Mouse (Mus musculus) Patski (cell line): ENCODE results near the gene 6430548M08Rik. TPM values are rescaled to one million over a fixed set of nuclear protein-coding genes. Genes with fewer than 3 reads are reported as not detected.

Experiments
- ATAC-seq: fragments of 100-300 bp; one replicate; pipeline ENCODE4 v1.8.0; 2021
- CTCF ChIA-PET: fragments of 350-600 bp; sonication (Branson Sonifier 250); formaldehyde crosslinking; loops from one replicate; lab custom pipeline; 2022; ENCODE audit warnings: inconsistent platforms; lab: Charles Lee
- POLR2A ChIA-PET: fragments of 350-600 bp; sonication (Branson Sonifier 250); formaldehyde crosslinking; loops from one replicate; lab custom pipeline; 2022; ENCODE audit warnings: antibody characterized with exemption, inconsistent platforms; lab: Charles Lee
- DNase-seq: peaks from one replicate; pipeline ENCODE4 v3.0.0-alpha.2; 2011; ENCODE audit warnings: low read depth, low spot score
- H3K27me3 ChIP-seq: fragments of 371-371 bp; one replicate; pipeline ENCODE4 v1.5.1; 2021
- CTCF ChIP-seq: fragments of 100-300 bp; IDR thresholded peaks from one replicate; pipeline ENCODE4 v1.5.1; 2021
- in situ Hi-C: fragments of 300-500 bp; cut with MboI; formaldehyde crosslinking; loops from 3 replicates; pipeline ENCODE4 v1.11.1; 2018; ENCODE audit warnings: low pct_unique_long_range_greater_than_20kb, mixed read lengths
- polyA plus RNA-seq: library from polyadenylated mRNA; unstranded; gene quantifications from one replicate; pipeline ENCODE4 v1.2.3, GENCODE M21; 2021

Gene 6430548M08Rik
- polyA plus RNA-seq, 1 experiment from 2014 or later = 6.3 TPM

DNA sequence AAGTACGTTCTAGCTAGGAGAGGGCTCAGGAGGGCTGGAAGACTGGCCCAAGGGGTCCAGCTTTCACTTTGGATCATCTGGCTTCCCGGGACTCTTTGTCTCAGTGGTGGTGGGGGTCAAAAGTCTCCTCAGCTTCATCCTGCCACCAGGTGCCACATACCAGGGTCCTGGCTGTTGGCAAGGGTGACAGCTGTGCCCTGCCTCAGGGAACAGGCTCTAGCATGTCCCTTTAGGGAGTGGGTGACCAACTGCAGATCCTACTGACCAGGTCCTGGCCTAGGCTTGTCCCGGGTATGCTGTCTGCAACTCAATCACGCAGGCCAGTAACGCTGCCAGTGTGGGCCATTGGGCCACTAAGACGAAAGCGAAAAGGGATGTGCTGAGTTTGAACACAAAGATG lies 98.6 kb downstream of the 6430548M08Rik start:
- no peaks in the 10 kb centered on the region for H3K27me3 ChIP-seq
- no peak for ATAC-seq
- no peak for DNase-seq
- in situ Hi-C loops = no loop called here
- ChIA-PET CTCF (interaction anchor here (1.3 kb wide), 1 partner anchor 12 kb away, joined by 3 read pairs; no protein-coding TSS in a partner anchor), POLR2A (no interaction called here)
- no peak for TF ChIP-seq CTCF

DNA sequence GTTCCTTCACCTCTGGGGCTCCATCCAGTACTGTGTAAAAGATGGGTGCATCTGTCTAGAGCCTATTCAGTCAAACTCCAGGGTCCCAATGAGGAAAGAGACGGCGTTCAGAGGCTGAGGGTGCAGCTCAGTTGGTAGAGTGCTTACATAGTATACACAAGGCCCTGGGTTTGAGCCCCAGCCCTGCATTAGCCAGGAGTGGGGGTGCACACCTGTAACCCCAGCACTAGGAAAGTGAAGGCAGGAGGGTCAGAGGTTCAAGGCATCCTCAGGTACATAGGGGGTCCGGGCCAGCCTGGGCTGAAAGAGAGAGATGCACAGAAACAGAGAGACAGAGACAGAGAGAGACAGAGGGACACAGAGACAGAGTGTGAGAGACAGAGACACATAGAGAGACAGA lies 99.3 kb downstream of the 6430548M08Rik start:
- H3K27me3 ChIP-seq = no peaks in the 10 kb centered on the region
- ATAC-seq = no peak
- ChIA-PET CTCF (interaction anchor here (1.3 kb wide), 1 partner anchor 12 kb away, joined by 3 read pairs; no protein-coding TSS in a partner anchor), POLR2A (no interaction called here)
- DNase-seq = no peak
- TF ChIP-seq CTCF = no peak
- in situ Hi-C loops = no loop called here

DNA sequence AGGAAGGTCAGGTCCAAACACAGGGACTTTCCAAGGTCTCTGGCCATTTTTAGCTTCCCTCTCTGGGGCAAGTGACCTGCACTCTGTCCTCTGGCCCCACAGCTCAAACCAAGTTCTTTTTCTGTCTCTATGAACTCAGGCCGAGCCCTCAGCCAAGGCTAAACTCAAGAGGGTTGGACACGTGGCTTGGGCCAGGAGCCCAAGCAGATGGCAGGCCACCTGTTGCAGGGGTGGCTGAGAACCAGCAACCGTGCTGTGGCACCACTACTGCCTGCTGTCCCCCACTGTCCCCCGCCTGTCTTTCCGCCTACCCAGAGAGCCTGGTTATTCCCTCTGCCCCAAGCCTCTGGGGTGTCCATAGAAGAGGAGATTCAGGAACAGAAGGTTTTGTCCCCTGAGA lies 100.0 kb downstream of the 6430548M08Rik start:
- ChIA-PET POLR2A (no interaction called here), CTCF (no interaction called here)
- in situ Hi-C loops = no loop called here
- H3K27me3 ChIP-seq = no peaks in the 10 kb centered on the region
- DNase-seq (no peak), ATAC-seq (no peak)
- no peak for TF ChIP-seq CTCF

Other genes starting within 250 kb of the 6430548M08Rik start
- 107 TPM for gene Usp10, start 203.8 kb upstream of the 6430548M08Rik start, polyA plus RNA-seq
- 86.7 TPM for gene Gm20388, start 203.3 kb upstream of the 6430548M08Rik start, polyA plus RNA-seq
- 1.1 TPM for gene Crispld2, start 121.7 kb upstream of the 6430548M08Rik start, polyA plus RNA-seq
- 48.8 TPM for gene Zdhhc7, start 12.7 kb upstream of the 6430548M08Rik start, polyA plus RNA-seq
- 0.80 TPM for gene Fam92b, start 63.3 kb downstream of the 6430548M08Rik start, polyA plus RNA-seq
- gene Gse1, start 114.3 kb downstream of the 6430548M08Rik start, polyA plus RNA-seq = 19.8 TPM